Mouse (Mus musculus) granulocyte monocyte progenitor cell, adult 5-6 weeks (primary cell): ENCODE measurements around the gene Xlr3a. TPM values are rescaled to one million over a fixed set of nuclear protein-coding genes. Genes with fewer than 3 reads are reported as not detected.
A peak's percentile ranks its signal among the peaks of the same experiment; 100 is the strongest.
"Not testable (repeated sequence)": the region's sequence is repeated elsewhere in the genome, so short reads cannot be mapped to it uniquely, and the experiment has no call there.

Experiments used
- ATAC-seq: replicated peaks from 2 replicates; pipeline ENCODE4 v1.8.0; 2016; ENCODE audit warnings: mild to moderate bottlenecking, moderate TSS enrichment, inconsistent platforms; ENCODE audit not compliant: poor library complexity, severe bottlenecking
- total RNA-seq, 2 experiments: library from RNA; stranded (forward) in 1 of 2; stranded (reverse) in 1 of 2; fragments of 200-712, 200-1000 nt in 1 of 2; fragments of >200 nt in 1 of 2; fragmentation: Nextera tagmentation in 1 of 2; gene quantifications; 2 replicates each; pipeline ENCODE4 v1.2.3; 2014 to 2017

Xlr3a gene
- total RNA-seq (2014; fragmentation: Nextera tagmentation): 1.8 and 8.5 TPM in 2 replicates
- 4.2 and 6.0 TPM in 2 replicates for total RNA-seq (2017)

DNA sequence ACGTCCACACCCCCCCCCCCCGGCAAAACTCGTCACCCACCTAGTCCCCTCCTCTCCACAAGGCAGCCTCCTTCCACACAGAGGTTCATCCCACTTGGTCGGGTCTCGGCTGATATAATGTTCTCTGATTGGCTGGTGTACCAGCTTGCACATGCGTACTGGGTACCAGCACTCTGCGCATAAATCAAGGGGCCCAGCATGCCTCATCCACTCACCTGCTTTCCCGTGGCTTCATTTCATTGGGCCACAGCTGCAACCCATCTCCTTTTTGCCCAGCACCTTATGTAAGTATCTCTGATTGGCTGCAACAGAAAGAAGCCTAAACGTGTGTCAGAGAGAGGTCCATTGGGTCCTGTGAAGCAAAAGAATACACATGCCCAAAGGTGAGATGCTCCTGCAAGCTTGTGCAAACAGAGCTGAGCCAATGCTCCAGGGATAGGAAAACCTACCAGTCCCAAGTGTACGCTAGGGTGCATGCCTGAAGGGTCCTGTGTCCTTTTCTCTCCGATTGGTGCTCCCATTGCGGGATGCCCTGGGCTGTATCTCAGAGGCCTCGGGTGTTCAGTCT, at the start of gene Xlr3a:
Gene Xlr3a (minus strand): TSS at position 155 of the 568 bp plus-strand sequence.
- peak; percentile 25; the same call in 1 of the 2 replicates for ATAC-seq

DNA sequence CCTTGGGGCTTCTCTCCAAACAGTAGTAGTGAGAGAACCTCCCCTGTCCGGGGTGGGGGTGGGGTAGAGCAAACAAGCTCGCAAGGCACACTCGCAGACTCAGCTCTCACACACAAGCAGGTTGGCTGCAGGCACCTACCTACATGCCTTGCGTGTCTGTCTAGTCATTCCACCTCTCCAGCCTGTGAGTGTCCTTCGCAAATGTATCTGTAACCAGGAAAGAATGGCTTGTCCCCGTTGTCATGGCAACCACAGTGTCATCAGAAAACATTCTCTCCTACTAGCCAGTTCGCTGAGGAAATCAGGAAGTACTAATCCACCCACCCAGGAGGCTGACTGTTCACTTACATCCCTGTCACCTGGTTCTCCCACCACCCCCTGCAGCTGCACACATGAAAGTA, 46.3 kb upstream of the Xlr3a start:
- ATAC-seq: peak; percentile 95

DNA sequence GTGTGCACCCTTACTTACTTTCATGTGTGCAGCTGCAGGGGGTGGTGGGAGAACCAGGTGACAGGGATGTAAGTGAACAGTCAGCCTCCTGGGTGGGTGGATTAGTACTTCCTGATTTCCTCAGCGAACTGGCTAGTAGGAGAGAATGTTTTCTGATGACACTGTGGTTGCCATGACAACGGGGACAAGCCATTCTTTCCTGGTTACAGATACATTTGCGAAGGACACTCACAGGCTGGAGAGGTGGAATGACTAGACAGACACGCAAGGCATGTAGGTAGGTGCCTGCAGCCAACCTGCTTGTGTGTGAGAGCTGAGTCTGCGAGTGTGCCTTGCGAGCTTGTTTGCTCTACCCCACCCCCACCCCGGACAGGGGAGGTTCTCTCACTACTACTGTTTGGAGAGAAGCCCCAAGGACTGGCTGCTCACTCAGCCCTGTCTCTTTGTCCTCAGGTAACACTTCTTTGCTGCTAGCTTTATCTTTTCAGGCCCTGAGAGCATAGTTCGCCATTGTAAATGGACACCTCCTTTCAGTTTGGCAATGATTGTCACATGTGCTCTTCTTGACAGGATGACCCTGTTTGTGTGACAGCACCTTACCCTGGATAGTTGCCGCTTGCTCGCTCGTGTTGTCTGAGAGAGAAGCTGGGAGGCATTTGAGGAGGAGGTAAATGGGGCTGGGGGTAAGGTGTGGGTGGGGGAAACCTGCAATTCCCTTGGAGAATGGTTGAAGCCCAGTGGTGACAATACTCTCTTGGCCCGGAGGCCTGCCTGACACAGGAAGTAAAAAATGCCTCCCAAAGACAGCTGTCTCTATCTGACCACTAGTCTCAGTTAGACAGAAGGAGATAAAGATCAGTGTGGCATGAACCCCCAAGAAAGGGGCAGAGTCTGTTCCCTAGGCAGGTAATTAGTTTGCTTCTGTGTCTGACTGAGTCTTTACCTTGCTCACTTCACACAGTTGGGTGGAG, 26.2 kb upstream of the Xlr3a start:
- ATAC-seq: peak; percentile 97

DNA sequence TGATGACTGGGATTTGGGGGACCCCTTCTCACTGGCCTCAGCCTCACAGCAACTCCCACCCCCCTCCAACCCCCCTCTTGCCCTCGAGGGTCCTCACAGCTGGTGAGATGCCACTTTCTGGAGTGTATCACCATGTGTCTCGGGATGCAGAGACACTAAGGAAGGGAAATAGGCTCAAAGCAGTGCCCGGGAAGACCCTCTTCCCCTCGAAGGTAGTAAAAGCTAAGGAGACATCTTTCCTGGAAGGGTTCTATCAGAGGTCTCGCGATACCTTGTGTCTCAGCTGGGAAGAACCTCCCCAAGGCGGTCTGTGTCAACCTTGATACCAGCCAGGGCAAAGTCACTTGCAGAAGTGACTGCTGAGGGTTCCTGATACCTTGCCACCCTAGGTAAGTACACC, 19.9 kb upstream of the Xlr3a start, which contains the start of gene Gm14685:
Gene Gm14685 (plus strand): TSS at position 301 of the 400 bp plus-strand sequence.
- ATAC-seq: not testable (repeated sequence)

DNA sequence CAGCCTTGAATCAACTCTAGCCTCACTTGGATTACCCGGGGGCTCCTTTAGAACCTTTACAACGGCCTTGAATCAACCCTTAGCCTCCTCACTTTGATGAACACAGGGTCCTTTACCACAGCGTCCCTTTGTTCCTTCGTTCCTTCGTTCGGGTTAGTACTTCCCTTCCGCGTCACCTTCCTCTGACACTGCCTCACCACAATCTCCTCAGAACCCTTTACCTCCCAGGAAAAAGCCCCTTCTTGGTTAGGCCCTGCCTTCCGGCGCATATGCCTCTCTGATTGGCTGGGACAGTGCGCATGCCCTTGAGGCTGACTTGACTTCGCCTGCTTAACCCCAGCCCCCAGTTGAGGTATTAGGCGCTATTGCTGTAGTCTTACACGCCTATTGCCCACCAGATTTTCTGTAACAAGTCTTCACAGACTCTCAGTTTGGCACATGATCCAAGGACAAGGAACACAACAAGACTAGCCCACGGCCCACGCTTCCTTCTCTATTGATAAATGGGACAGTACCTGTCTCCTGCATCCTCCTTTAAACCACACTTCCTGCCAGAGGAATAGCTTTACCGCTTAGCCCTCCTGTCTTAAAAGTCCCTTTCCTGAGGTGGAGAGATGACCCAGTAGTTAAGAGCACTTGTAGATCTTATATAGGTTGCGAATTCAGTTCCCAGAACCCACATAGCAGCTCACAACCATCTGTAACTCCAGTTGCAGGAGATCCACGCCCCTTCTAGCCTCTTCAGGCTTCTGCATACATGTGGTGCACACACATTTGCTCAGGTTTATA, 14.4 kb downstream of the Xlr3a start, which contains the start of gene Xlr4a:
Gene Xlr4a (minus strand): TSS at position 212 of the 789 bp plus-strand sequence.
- 0 out of 2 replicates have a peak, but pooled peaks have one; percentile 14 for ATAC-seq

DNA sequence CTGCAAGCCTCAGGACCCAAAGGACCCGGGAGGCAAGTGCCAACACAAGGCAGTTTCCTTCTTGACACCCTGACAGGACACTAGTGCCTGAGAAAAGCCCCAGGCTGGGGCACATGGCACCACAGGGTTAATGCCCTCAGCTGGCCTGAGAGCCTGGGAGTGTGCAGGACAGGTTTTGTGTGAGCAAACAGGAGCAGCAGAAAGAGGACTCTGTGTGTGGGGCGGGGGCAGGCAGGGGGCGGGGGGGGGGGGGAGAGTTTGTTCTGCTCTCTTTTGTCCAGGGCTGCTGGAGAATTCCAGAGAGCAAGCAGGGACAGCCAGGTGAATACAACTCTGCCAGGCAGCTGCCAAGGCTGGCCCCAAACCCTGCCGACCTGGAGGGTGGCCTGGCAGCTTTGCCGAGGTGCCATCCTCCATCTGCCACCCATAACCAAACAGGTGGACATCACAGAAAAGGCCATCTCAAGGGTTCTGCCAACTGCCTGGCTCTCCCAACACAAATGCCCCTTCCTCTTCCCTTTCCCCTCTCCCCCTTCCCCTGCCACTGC, 30.1 kb downstream of the Xlr3a start:
- ATAC-seq: not testable (repeated sequence)

DNA sequence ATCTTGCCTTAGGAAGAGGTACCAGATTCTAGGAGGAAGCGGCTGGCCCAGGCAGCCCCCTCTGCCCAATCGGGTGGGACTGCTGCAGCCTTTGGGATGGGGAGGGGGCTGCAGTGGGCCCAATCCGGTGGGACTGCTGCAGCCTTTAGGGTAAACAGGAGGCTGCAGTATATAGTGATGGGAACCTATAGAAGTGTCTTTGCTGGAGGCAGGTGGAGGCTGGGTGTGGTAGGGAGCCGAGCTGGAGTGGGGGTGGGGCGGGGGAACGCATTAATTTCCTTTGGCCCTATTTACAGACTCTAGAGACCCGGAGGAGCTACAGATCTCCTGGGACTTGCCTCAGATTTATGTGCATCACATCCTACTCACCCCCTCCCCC, 32.5 kb downstream of the Xlr3a start, which contains the start of gene Pnma3:
Gene Pnma3 (plus strand): TSS at position 373 of the 379 bp plus-strand sequence.
- ATAC-seq: no peak

DNA sequence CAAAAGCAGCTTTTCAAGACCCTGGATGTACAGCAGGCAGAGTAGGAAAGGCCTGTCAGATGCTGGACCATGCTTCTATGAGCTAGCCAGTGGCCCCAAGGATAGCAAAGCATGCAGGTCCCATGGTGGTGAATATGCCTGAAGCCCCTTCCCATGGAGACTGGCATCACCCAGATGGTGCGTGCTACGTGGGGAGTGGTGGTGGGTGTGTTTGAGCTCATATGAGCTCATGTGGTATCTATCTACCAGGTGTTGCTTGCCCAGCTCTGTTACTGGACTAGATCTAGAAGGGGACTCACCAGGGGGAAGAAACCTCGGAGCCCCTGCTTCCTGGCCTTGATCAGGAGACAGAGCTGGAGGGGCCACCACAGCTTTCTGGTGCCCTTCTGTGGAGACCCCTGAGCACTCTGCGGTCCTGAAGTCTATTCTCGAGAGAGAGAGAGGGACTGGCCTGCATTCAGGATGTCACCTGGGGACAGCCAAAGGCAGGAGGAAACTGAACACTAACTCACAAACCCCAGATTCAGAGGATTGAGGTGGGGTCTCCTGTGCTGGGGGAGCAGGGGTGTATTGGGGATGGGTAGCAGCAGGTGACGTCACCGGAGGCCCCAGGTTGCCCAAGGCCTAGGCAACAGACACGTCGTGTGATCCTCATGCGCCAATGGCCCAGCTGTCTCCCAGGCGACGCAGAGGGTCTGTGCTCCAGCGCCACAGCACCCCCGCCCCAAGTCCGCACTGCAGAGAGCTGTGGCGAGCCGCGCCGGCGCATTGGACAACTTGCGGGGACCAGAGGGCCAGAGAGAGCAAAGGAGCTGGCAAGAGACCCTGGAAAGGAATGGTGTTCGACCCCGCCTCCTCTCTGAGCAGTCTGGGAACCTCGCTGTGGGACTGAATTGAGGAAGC, 33.1 kb downstream of the Xlr3a start:
- no peak for ATAC-seq

DNA sequence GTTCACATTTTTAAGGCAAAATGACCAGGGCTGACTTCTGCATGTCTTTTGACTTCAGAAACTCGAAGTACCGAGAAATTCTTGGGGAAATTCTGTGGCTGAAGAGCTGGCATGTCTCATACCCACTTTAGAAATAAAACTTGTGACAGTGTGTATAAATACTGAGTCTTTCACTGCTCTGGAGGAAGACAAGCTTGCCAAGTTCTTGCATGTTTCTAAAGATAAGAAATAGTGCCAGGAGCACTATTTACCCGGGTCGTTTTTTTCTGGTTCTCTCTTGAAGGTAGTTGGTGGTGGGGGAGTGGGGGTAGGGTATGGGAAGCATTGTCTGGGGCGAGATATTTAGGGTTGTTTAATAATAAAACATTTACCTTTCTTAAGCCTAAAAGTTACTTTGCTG, 34.6 kb downstream of the Xlr3a start:
- no peak for ATAC-seq

DNA sequence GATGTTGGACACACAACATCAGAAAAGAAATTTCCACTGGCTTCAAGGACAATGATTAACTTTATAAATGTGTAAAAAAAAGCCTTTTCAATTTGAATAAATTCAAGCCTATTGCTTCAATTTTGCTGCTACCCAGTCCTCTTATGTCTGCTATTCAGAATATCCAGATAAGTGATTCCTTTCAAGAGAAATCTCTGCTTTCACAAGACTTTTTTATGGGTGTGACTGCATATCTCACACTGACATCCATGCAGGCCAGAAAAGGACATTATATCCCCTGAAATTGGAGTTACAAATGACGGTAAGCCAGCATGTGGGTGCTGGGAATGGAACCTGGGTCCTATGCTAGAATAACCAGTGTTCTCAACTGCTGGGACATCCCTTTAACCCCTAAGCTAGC, 35.4 kb downstream of the Xlr3a start:
- no peak for ATAC-seq

DNA sequence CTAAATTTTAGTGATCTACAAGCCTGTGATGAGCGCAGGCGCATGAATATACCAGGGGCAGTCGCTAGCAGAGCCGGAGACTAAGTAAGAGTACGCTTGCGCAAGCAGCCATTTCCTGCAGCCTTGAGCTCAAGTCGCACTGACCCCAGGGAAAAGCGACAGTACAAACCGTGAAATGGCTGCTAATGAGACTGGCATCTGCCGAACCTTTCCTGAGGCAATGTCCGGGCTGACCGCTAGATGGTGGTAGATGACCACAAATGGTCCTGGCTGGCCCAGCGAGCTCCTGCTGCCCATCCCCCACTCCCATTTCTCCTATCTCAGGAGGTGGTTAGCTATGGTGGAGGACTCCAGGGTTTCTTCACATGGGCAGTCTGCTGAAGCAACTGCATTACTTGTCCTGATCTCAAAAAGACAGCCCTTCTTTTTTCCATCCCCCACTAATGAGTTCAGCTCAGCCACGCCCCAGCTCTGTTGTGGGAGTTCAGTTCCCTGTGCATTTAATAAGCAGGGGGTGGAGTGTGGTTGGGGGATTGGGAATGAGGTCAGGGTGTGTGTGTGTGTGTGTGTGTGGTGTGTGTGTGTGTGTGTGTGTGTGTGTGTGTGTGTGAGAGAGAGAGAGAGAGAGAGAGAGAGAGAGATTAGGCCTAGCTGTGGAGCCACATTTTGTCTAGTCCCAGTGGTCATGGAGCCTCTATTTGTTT, 42.9 kb downstream of the Xlr3a start:
- ATAC-seq: peak; percentile 100

DNA sequence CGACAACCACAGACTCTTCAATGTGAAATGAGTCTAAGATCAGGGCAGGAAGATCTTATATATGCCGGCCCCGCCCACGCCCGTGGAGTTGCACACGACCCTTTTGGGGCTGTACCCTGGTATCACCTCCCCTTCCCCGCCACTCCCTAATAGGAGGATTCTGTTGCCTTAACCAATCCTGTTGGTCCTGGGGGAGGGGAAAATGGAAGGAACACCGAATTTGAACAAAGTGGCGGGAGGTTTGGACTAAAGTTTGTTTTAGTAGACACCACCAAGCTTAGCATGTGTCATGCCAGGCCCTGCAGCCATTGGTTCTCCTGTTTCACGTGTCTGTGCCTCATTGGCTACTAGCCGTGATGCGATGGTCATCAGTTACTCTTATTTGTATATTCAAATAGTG, 57.2 kb downstream of the Xlr3a start:
- no peak for ATAC-seq

DNA sequence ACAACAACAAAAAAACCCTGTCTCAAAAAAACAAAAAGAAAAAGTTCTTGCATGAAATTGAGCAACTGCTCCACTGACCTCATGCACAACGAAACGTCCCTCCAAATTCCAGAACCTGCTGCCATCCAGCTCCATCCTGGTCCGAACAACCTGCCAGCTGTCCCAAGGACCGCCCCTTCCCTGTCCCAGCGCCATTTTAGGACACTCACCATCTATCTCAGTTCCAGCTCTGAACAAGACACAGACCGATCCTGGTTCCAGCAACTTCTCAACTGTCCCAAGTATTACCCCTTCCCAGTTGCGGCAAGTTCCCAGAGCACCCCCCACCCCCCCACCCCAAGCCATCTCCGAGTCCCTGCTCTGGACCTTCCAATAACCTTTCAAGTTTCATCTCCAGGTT, 58.1 kb downstream of the Xlr3a start:
- ATAC-seq: no peak

DNA sequence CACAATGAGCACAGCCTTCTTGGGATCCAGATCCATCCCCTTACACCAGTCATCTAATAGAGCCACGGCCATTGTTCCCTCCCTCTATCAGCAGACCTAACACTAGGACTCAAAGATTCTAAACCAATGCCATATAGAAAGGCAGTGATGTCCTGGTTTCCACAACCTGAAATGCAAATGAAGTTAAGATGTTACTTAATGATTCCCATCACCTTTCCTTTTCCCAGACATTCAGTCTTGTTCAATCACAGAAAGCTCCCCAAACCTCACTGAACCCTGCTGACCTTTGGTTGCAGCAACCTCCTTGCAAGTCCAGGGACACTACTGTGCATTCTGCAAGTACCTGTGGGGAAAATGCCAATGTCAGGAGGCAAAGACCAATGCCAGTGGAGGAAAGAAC, 59.9 kb downstream of the Xlr3a start, which contains the start of gene Pnma5:
Gene Pnma5 (minus strand): TSS at position 101 of the 400 bp plus-strand sequence.
- ATAC-seq: no peak
